Mouse (Mus musculus) cerebellum, adult 9-11 months (tissue): Measurements from ENCODE around the gene Gm12117.

ENCODE experiments used
- DNase-seq: peaks from one replicate; pipeline ENCODE4 v3.0.0; 2022

The Gm12117 gene

DNA sequence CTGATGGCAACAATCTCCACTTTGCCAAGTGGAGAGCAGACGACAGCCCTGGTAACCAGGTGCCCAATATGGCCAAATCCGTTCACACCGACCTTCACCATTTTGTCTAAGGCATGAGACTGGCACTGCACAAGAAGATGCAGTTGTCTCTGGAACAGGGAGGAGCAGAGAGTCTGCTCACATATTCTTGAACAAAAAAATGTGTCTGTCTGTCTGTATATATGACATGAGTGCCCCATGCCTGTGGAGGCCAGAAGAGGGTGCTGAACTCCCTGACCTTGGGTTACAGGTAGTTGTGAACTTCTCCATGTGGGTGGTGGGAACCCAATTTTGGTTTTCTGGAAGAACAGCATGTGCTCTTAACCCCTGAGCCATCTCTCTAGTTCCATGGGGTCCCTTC, at the start of gene Gm12117:
TSS of gene Gm12117 (minus strand) at position 101 of the 400 bp plus-strand sequence.
- no peak for DNase-seq

DNA sequence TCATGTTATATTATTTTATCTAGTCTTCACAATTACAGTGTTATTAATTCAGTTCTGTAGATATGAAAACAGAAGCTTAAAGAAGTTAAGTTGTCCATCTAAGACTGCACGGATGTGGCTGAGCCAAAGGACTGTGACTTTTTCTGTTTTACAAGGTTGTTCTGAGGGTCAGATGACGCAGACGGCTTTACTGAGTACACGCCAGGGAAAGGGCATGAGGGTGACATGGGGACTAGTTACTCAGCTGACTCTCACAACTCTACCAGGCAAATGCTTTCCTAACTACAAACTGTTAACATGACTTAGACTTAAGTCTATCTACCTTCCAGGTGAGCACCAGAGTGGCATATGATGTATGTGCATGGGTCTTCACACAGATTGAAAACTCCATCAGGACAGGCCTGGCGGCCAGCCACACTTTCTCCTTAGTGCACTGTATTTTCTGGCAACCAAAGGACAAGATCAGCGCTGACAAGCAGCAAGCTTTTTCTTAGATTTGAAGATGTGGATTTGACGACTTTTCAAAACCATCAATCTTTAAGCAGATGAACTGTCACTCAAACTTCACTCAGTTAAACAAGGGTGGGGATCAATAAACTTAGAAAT, 42.6 kb upstream of the Gm12117 start:
- DNase-seq, result no peak

- no peak for DNase-seq
Observed at GRCm38 (mm10) chr11:33309566-33309965, 33.0 kb upstream of the Gm12117 start.

DNA sequence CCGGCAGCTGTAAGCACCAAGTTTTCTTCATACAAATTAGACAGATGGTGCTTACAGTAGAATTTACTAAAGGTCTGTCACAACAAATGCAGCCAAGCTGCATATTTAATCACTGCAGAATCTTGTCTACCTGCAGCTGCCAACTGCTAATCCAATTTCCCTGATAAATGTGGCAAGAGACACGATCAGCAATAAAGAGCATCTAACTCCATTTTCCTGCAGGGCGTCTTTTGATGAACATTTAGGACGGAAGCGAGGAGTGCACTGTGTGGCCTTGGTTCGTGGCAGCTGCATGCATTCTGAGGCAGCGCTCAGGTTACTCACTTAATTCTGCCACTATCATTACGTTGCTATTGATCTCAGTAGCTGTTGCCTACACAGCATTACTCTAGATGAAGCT, 24.3 kb upstream of the Gm12117 start:
- DNase-seq, result peak; percentile 36

- DNase-seq, result peak; percentile 42
Observed at GRCm38 (mm10) chr11:33299371-33299770, 22.8 kb upstream of the Gm12117 start.

- peak; percentile 16 for DNase-seq
Observed at GRCm38 (mm10) chr11:33297121-33297520, 20.6 kb upstream of the Gm12117 start.

- peak; percentile 11 for DNase-seq
Observed at GRCm38 (mm10) chr11:33295422-33295821, 18.9 kb upstream of the Gm12117 start.

GRCm38 (mm10) chr11:33294063-33294462, 17.5 kb upstream of the Gm12117 start:
- DNase-seq, result no peak

DNA sequence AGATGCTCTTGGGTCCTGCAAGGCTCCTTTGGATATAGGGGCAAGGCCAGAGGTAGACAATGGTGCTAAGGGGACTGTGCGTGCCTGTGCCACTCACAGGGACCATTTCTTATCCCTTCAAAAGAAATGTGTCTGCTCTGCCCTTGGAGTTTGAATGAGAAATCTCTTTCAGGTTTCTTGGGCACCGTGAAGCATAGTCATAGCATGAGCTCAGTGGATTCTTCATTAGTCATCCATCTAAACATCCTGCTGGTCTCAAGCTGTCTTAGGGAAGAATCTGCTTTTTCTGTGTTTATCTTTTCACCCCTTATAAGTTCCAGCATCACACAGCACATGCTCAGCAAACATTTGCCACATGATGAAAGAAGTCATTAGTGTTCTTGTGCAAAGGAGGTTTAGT, 2.0 kb upstream of the Gm12117 start:
- DNase-seq, result no peak

DNA sequence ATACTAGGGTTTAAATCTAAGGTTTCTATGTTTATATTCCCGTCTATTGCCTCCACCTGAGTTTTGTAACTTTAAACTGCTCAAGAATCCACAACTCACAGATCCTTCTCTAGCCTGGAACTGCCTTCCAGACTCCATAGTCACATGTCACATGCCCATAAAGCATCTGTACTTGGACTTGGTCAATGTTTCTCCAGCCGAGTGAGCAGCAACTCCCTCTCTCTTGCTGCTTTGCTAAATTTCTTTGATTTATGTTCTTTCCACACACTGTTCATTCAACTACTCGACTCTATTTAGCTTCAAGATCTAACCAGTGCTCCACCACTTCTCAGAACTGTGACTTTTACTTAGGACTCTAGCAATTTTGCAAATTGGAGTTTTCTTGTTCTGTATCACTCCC, 1.7 kb downstream of the Gm12117 start:
- DNase-seq, result no peak

DNA sequence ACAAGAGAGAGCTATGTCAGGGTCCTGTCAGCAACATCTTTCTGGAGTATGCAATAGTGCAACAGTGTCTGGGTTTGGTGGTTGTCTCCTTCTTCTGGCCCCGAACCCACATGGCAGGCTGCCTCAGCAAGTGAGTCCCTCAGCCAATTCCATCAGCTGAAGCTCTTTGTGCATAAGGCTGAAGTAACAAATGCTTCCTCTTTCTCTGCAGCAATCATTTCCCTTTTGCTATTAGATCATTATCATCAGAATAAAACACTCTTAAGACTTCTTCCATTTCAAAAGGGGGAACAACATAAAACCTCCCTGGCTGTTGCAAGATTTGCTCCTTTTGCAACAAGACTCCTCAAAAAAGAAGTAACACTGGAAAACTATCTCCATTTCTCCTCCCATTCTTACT, 2.2 kb downstream of the Gm12117 start:
- DNase-seq, result no peak

- no peak for DNase-seq
Observed at GRCm38 (mm10) chr11:33240295-33240694, 36.2 kb downstream of the Gm12117 start.

DNA sequence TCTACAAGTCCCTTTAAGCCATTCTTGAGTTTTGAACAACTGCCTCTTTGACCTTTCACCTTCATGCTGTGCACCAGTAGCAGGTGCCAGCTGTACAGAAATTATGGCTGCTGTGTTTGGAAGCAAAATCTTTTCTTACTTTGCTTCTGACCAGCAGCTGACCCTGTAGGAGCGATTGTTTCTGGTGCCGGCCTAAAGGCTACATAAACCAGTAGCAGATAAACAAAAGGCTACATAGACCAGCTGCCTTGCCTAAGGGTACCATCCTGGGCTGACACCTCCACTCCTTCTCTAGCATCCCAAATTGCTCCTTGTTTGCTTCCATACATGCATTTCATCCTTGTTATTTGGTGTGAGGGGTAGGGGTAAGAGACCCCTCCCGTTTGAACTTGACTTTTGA, 42.4 kb downstream of the Gm12117 start:
- DNase-seq, result no peak

- DNase-seq, result no peak
Observed at GRCm38 (mm10) chr11:33232056-33232455, 44.5 kb downstream of the Gm12117 start.

DNA sequence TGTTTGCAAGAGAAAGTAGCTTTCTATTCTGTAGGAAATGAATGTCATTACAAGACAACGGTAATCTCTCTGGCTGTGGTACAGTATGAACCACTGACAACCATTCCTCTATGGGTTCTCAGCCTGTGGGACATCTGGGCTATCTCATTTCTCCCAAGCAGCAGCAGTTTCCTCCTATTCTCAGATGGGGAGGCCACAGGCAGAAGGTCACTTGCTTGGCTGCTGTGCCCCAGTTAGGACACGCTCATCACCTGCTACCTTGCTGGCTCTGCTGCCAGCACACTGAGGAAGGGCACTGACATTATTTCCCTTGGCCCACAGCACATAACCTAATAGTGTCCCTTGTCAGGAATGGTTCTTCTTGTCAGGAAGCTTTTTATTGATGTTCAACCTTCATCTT, 48.4 kb downstream of the Gm12117 start:
- DNase-seq, result no peak

- DNase-seq, result no peak
Observed at GRCm38 (mm10) chr11:33226516-33226915, 50.0 kb downstream of the Gm12117 start.
